Mouse (Mus musculus): ENCODE data around the gene Myl7. TPM values are rescaled to one million over a fixed set of nuclear protein-coding genes. Genes with fewer than 3 reads are reported as not detected.
"Not testable (repeated sequence)": the region's sequence is repeated elsewhere in the genome, so short reads cannot be mapped to it uniquely, and the experiment has no call there.

Myl7 gene
- polyA plus RNA-seq (2015; fragmentation: Nextera tagmentation; extraction: Ambion mirVana): 9.9 and 14.3 TPM in 2 replicates

DNA sequence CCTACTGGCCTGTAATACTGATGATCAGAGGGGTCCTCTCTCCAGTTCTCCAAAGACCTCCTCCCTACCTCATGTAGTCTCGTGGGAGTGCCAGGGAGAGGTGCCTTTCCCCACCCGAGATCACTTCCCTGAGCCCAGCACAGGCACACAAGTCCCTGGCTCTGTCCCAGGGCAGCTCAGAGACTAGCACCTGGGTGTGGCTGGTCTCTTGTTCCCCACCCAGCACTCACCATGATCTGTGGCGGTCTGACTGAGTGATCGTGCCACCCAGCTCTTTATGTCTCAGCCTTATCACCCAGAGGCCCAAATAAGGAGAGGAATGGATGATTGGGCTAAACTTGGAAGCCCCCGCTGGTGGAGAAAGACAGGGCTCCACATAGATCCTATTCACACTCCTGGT lies at the start of gene Myl7:
Myl7 (minus strand) TSS at position 252 of the 400 bp plus-strand sequence.
- Histone ChIP-seq H3K4me1 (replicated peaks) (peaks cover 52% of the 10 kb centered on the region), H3K36me3 (no peaks in the 10 kb centered on the region), H3K9me3 (replicated peaks) (no peaks in the 10 kb centered on the region), H3K27ac (no peak within 1 kb of the TSS), H3K4me3 (replicated peaks) (peak within 1 kb of the TSS; percentile 7), H3K27me3 (peaks cover 79% of the 10 kb centered on the region), H3K4me2 (peak within 1 kb of the TSS; percentile 40), H3K9ac (0 out of 2 replicates have a peak within 1 kb of the TSS, but pooled peaks have one; percentile 31)
- peak; percentile 78 for ATAC-seq (ENCODE audit: low read depth)
- DNase-seq: no peak
- 22% methylated on average over 5 of the region's 5 CpGs for WGBS (ENCODE audit: insufficient replicate concordance)

DNA sequence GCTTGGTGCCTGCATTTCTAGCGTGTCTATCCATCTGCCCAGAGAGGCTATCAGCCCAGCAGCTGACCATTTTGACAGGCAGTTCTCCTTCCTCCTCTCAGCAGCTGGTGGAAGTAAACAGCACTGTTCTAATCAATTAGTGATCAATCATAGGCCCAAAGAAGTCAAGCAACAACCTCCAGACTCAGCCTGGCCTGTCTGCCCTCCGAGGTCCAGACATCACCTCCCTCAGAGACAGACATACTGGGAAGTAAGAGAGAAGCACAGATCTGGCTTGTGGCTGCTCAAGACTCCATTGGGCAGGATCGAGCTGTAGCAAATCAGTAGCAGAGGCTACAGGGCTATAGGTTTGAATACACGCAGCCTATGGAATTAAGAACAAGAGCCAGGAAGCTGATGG lies 49.2 kb upstream of the Myl7 start:
- H3K4me2 ChIP-seq: no peak overlapping the region
- H3K27me3 ChIP-seq: 0 out of 2 replicates have a peak, but pooled peaks cover 5% of the 10 kb centered on the region
- H3K9ac ChIP-seq: no peak overlapping the region
- DNase-seq: no peak
- no peak overlapping the region for H3K27ac ChIP-seq
- H3K4me1 ChIP-seq (replicated peaks): peaks cover 3% of the 10 kb centered on the region; the same call in 1 of the 2 replicates
- H3K9me3 ChIP-seq (replicated peaks): no peaks in the 10 kb centered on the region
- H3K4me3 ChIP-seq (replicated peaks): no peak overlapping the region
- no peak for ATAC-seq (ENCODE audit: low read depth)
- WGBS (ENCODE audit: insufficient replicate concordance): 39% methylated on average over 4 of the region's 4 CpGs
- H3K36me3 ChIP-seq: no peaks in the 10 kb centered on the region

DNA sequence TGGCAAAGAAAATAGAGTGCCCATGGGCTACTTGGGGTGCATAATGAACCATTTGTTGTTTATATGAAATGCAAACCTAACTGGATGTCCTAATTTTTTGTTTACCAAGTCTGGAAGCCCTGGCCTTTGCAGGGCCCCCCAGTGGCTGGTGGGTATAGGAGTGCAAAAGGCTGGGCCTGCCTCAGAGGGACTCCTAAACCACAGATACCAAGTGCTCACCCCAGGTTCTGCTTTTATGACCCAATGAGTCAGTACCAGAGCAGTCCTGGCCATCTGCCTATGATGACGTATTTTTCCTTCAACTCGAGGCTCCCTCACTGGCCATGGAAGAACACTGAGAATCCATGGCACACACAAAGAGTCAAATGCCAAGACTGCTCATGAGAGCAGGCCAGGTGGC lies 46.5 kb upstream of the Myl7 start:
- no peak for DNase-seq
- H3K9me3 ChIP-seq (replicated peaks): no peaks in the 10 kb centered on the region
- WGBS (ENCODE audit: insufficient replicate concordance): 39% methylated on average over 2 of the region's 2 CpGs
- no peak overlapping the region for H3K9ac ChIP-seq
- no peak overlapping the region for H3K4me3 ChIP-seq (replicated peaks)
- H3K36me3 ChIP-seq: no peaks in the 10 kb centered on the region
- H3K27me3 ChIP-seq: 0 out of 2 replicates have a peak, but pooled peaks cover 5% of the 10 kb centered on the region
- no peak overlapping the region for H3K4me2 ChIP-seq
- H3K27ac ChIP-seq: no peak overlapping the region
- no peak for ATAC-seq (ENCODE audit: low read depth)
- H3K4me1 ChIP-seq (replicated peaks): peaks cover 3% of the 10 kb centered on the region; the same call in 1 of the 2 replicates

DNA sequence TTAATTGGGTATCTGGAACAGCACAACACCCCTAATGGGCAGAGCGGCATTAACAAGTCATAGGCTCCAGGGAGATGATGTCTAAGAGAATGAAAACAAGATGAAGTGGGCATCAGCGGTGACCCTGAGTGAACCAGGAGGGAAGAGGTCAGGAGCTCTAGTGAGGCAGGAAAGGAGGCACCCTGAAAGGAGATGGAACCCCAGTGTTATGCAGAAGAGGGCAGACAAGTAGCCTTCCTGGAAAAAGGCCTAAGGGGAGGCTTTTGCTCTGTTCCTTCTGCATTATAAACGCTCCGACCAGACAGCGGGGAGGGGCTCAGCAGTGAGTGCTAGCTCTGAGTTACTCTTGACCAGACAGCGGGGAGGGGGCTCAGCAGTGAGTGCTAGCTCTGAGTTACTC lies 44.4 kb upstream of the Myl7 start:
- WGBS (ENCODE audit: insufficient replicate concordance): 64% methylated on average over 6 of the region's 6 CpGs
- DNase-seq: no peak
- Histone ChIP-seq H3K4me1 (replicated peaks) (no peaks in the 10 kb centered on the region), H3K9ac (no peak overlapping the region), H3K4me3 (replicated peaks) (no peak overlapping the region), H3K27me3 (no peaks in the 10 kb centered on the region), H3K36me3 (no peaks in the 10 kb centered on the region), H3K27ac (no peak overlapping the region), H3K4me2 (no peak overlapping the region), H3K9me3 (replicated peaks) (no peaks in the 10 kb centered on the region)
- ATAC-seq (ENCODE audit: low read depth): no peak

DNA sequence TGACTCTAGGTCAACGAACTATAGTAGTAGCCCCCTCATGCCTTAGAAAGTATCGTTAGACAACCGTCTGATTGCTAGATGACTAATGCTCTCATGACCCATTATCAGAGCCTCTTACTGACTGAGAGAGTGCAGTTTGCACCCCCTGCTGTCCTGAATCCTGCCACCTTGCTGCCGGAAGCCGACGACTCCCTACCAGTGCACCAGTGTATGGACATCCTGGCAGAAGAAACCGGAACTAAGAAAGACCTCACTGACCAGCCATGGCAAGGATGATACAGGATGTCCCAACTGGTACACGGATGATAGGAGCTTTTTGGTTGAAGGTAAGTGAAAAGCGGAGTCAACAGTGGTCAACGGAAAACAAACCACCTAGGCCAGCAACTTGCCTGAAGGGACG lies 35.9 kb upstream of the Myl7 start:
- 80% methylated on average over 11 of the region's 11 CpGs for WGBS (ENCODE audit: insufficient replicate concordance)

DNA sequence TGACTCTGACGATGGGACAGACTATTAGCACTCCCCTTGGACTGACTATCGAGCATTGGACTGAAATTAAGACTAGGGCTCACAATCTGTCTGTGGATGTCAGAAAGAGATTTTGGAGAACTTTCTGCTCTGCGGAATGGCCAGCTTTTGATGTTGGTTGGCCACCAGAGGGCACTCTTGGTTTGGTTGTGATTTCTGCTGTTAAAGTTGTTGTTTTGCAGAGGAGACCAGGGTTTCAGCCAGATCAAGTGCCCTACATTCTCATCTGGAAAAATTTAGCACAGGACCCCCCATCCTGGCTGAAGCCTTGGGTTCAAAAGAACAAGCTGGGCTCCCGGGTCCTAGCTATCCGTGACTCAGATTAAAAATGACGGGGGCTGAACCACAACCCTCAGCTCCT lies 33.4 kb upstream of the Myl7 start:
- H3K4me2 ChIP-seq; H3K9ac ChIP-seq; DNase-seq; H3K27me3 ChIP-seq; H3K4me3 ChIP-seq (replicated peaks); H3K36me3 ChIP-seq; H3K27ac ChIP-seq; H3K4me1 ChIP-seq (replicated peaks); H3K9me3 ChIP-seq (replicated peaks); ATAC-seq (ENCODE audit: low read depth): not testable (repeated sequence)
- WGBS (ENCODE audit: insufficient replicate concordance): 75% methylated on average over 6 of the region's 6 CpGs

More for the DNA sequence above, 35.9 kb upstream of the Myl7 start:
- DNase-seq; H3K27ac ChIP-seq; ATAC-seq (ENCODE audit: low read depth); H3K4me3 ChIP-seq (replicated peaks); H3K27me3 ChIP-seq; H3K9me3 ChIP-seq (replicated peaks); H3K4me1 ChIP-seq (replicated peaks); H3K4me2 ChIP-seq; H3K9ac ChIP-seq; H3K36me3 ChIP-seq: not testable (repeated sequence)

DNA sequence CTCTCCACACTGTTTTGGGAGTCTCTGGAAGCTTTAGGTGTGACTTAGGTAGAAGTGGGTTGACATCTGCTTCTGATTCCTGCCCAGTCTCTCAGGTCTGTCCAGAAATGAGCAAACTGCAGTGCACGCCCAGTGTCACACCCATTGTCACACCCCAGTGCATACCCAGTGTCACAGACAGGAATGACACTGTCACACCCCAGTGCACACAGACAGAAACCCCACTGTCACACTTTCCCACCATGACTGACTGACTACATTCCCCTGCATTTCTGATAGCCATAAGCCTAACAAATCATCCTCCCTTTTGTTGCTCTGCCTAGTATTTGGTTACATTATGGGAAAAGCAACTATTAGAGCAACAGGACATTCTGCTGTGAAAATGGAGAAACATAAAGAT lies 32.0 kb upstream of the Myl7 start:
- H3K4me2 ChIP-seq: no peak overlapping the region
- DNase-seq: no peak
- no peaks in the 10 kb centered on the region for H3K9me3 ChIP-seq (replicated peaks)
- WGBS (ENCODE audit: insufficient replicate concordance): 57% methylated on average over 1 of the region's 1 CpGs
- H3K9ac ChIP-seq: no peak overlapping the region
- no peak for ATAC-seq (ENCODE audit: low read depth)
- no peak overlapping the region for H3K27ac ChIP-seq
- no peaks in the 10 kb centered on the region for H3K36me3 ChIP-seq
- no peak overlapping the region for H3K4me3 ChIP-seq (replicated peaks)
- H3K27me3 ChIP-seq: no peaks in the 10 kb centered on the region
- no peaks in the 10 kb centered on the region for H3K4me1 ChIP-seq (replicated peaks)

DNA sequence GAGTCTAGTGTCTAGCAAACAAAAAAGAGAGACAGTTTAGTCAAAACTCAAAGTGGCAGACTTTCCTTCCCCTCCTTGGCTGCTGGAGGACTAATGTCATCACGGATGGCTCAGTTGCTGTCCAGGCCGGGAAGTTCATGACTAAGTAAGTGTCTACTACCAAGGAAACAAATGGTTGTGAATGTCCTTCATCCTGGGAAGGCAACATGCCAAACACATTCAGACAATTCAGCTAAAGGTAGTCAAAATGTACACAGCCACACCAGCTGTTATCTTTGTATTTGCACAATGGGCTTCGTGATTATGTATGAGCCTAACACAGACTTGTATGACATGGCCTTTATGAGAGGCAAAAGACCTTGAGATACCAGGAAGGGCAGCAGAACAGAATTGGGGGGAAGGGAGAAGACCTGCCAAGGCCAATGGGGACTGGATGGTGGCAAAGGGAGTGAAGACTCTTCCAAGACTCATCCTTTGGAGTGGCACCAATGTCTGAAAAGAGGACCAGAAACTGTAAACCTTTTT lies 28.2 kb upstream of the Myl7 start:
- Histone ChIP-seq H3K4me1 (replicated peaks) (no peaks in the 10 kb centered on the region), H3K4me2 (no peak overlapping the region), H3K4me3 (replicated peaks) (no peak overlapping the region), H3K27ac (no peak overlapping the region), H3K9me3 (replicated peaks) (no peaks in the 10 kb centered on the region), H3K9ac (no peak overlapping the region), H3K27me3 (no peaks in the 10 kb centered on the region), H3K36me3 (no peaks in the 10 kb centered on the region)
- 70% methylated on average over 3 of the region's 3 CpGs for WGBS (ENCODE audit: insufficient replicate concordance)
- ATAC-seq (ENCODE audit: low read depth): no peak
- no peak for DNase-seq

DNA sequence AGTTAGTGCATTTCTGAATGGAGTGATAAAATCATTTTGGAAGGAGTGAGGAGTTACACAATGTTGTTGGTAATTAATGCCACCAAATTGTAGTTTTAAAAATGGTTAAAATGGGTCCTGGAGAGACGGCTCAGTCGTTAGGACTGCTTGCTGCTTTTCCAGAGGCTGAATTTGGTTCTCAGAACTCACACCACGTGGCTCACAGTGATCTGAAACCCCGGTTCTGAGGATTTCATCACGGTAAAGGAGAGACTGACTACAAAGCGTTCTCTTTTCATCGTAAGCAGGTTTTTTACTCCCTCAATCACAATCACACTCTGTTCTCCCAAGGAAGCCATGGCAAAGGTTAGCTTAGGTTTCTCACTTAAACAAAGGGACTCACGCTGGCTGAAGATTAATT lies 26.1 kb upstream of the Myl7 start:
- H3K27ac ChIP-seq: no peak overlapping the region
- ATAC-seq (ENCODE audit: low read depth) (no peak), DNase-seq (no peak)
- no peaks in the 10 kb centered on the region for H3K9me3 ChIP-seq (replicated peaks)
- no peak overlapping the region for H3K4me2 ChIP-seq
- no peaks in the 10 kb centered on the region for H3K36me3 ChIP-seq
- H3K27me3 ChIP-seq: no peaks in the 10 kb centered on the region
- peaks cover 5% of the 10 kb centered on the region; the same call in 1 of the 2 replicates for H3K4me1 ChIP-seq (replicated peaks)
- 56% methylated on average over 8 of the region's 8 CpGs for WGBS (ENCODE audit: insufficient replicate concordance)
- no peak overlapping the region for H3K4me3 ChIP-seq (replicated peaks)
- no peak overlapping the region for H3K9ac ChIP-seq

DNA sequence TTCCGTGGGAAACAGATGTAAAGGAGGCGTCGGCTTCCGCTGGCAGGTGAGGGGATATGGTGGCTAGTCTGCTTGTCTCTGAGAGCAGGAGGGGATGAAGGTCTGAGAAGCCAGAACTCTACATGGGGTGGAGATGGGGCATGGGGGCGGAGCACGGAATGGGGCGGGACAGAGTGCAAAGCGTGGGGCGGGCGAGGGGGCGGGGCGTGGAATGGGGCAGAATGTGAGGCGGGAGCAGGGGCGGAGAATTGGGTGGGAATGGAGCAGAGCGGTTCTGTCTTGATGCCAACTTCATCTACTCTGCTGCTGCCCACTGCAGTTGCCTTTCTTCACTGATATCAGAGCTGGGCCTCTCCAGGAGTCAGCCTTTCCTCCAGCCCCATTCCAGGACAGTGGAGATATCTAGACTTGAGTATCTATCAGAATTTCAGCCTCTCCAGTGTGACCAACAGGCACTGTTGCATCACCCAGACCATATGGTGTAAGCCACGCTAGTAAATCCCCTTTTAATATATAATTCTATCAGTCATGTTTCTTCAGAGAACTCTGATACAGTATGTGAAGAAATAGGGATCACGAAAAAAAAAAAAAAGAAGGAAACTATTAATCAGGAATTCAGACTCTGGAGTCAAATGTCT lies 21.9 kb upstream of the Myl7 start:
- Histone ChIP-seq H3K36me3 (no peaks in the 10 kb centered on the region), H3K4me1 (replicated peaks) (peaks cover 5% of the 10 kb centered on the region; the same call in 1 of the 2 replicates), H3K9ac (no peak overlapping the region), H3K9me3 (replicated peaks) (no peaks in the 10 kb centered on the region), H3K4me3 (replicated peaks) (no peak overlapping the region), H3K4me2 (0 out of 2 replicates have a peak overlapping the region, but pooled peaks have one; percentile 14), H3K27ac (0 out of 2 replicates have a peak overlapping the region, but pooled peaks have one; percentile 18), H3K27me3 (no peaks in the 10 kb centered on the region)
- DNase-seq (no peak), ATAC-seq (ENCODE audit: low read depth) (peak; percentile 71)
- WGBS (ENCODE audit: insufficient replicate concordance): 26% methylated on average over 17 of the region's 17 CpGs

DNA sequence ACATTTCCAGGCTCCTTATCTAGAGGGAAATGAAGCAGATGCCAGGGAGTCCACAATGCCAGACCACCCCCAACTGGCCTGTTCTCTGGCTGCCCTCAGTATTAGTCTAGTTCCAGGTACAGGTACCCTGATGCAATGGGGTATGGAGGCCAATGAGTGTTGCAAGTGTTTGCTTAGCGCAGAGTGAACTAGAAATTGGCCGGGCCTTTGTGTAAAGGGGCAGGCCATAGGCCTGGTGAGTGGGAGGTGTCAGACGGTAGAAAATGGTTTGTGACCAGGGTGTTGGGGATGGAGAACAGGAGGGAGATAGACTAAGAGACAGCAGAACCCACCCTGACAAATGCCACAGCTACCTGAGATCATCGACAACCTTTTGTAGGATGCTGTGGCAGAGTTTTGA lies 21.0 kb upstream of the Myl7 start:
- Histone ChIP-seq H3K4me3 (replicated peaks) (no peak overlapping the region), H3K4me1 (replicated peaks) (peaks cover 5% of the 10 kb centered on the region; the same call in 1 of the 2 replicates), H3K27me3 (no peaks in the 10 kb centered on the region), H3K9ac (no peak overlapping the region), H3K36me3 (no peaks in the 10 kb centered on the region), H3K27ac (0 out of 2 replicates have a peak overlapping the region, but pooled peaks have one; percentile 18), H3K4me2 (no peak overlapping the region), H3K9me3 (replicated peaks) (no peaks in the 10 kb centered on the region)
- DNase-seq (no peak), ATAC-seq (ENCODE audit: low read depth) (peak; percentile 81)
- 64% methylated on average over 4 of the region's 4 CpGs for WGBS (ENCODE audit: insufficient replicate concordance)

DNA sequence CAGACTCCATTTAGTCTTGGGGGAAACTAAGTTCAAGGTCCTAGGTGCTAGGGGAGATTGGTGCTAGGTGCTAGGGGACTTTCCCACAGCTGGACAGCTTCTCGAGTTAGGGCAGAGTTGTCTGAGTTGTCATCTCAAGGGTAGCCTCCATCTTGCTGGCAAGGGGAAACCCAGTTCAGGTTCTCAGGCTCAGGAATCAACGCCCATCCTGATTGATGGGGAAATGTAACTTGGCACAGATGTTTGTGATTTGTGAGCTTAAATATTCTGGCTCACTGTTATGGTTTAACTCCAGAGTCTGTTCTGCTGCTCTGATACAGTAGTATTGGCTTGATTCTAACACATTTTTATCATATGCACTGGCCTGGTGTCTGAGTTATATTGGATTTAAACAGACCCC lies 19.5 kb upstream of the Myl7 start:
- Histone ChIP-seq H3K4me1 (replicated peaks) (peaks cover 5% of the 10 kb centered on the region; the same call in 1 of the 2 replicates), H3K27me3 (no peaks in the 10 kb centered on the region), H3K36me3 (no peaks in the 10 kb centered on the region), H3K4me3 (replicated peaks) (no peak overlapping the region), H3K9me3 (replicated peaks) (no peaks in the 10 kb centered on the region), H3K9ac (no peak overlapping the region), H3K4me2 (no peak overlapping the region), H3K27ac (no peak overlapping the region)
- ATAC-seq (ENCODE audit: low read depth) (no peak), DNase-seq (no peak)
- WGBS (ENCODE audit: insufficient replicate concordance): 53% methylated on average over 2 of the region's 2 CpGs

All from liver, embryonic 13.5 days (tissue).